Mouse (Mus musculus) lung, embryonic 14.5 days (tissue): Measurements from ENCODE around the gene Cbln3. TPM values are rescaled to one million over a fixed set of nuclear protein-coding genes. Genes with fewer than 3 reads are reported as not detected.

ENCODE experiments used
- ATAC-seq: fragments of 200-750 bp; cut with Nextera tagmentation; 2 replicates; pipeline ENCODE4 v1.8.0; 2017; ENCODE audit warnings: mild to moderate bottlenecking, moderate TSS enrichment, moderate library complexity; ENCODE audit not compliant: insufficient read depth
- DNase-seq: peaks from one replicate; pipeline ENCODE4 v3.0.0-alpha.2; 2015
- H3K27ac ChIP-seq: fragments of 300-500 bp; sonication (generic); 2 replicates; pipeline ENCODE4 v1.5.1; 2014; ENCODE audit warnings: low read depth, mild to moderate bottlenecking, moderate library complexity
- H3K27me3 ChIP-seq: fragments of 300-500 bp; sonication (generic); 2 replicates; pipeline ENCODE4 v1.6.1; 2014; ENCODE audit warnings: low read length, control low read depth; ENCODE audit not compliant: insufficient read depth
- H3K36me3 ChIP-seq: fragments of 300-500 bp; sonication (generic); 2 replicates; pipeline ENCODE4 v1.6.1; 2014; ENCODE audit warnings: control low read depth; ENCODE audit not compliant: insufficient read depth
- H3K4me1 ChIP-seq: fragments of 300-500 bp; sonication (generic); 2 replicates; pipeline ENCODE4 v1.6.1; 2014; ENCODE audit warnings: antibody characterized with exemption, control low read depth; ENCODE audit not compliant: insufficient read depth
- H3K4me2 ChIP-seq: fragments of 300-500 bp; sonication (generic); 2 replicates; pipeline ENCODE4 v1.6.1; 2014; ENCODE audit warnings: mild to moderate bottlenecking
- H3K4me3 ChIP-seq: fragments of 300-500 bp; sonication (generic); 2 replicates; pipeline ENCODE4 v1.5.1; 2014; ENCODE audit warnings: low read depth, low read length
- H3K9ac ChIP-seq: fragments of 300-500 bp; sonication (generic); 2 replicates; pipeline ENCODE4 v1.6.1; 2014
- H3K9me3 ChIP-seq: fragments of 300-500 bp; sonication (generic); 2 replicates; pipeline ENCODE4 v1.6.1; 2016; ENCODE audit warnings: low read depth, low read length, control low read depth
- CTCF ChIP-seq: IDR thresholded peaks from 2 replicates; pipeline ENCODE4 v1.5.1; 2016; ENCODE audit warnings: antibody characterized with exemption, low read depth
- WGBS: fragments of 180-500 bp; shearing (Covaris S2); extraction: QIAGEN DNeasy Blood & Tissue Kit; methylation state at CpG from one replicate; pipeline ENCODE4 v1.1.7; 2014; 5-methylcytosine and 5-hydroxymethylcytosine counted together
- polyA plus RNA-seq: library from polyadenylated mRNA; unstranded; fragments of >200 nt; fragmentation: Nextera tagmentation; extraction: Ambion mirVana; gene quantifications from 2 replicates; pipeline ENCODE4 v1.2.1, GENCODE M21; 2014

Cbln3 gene
- polyA plus RNA-seq, 1 experiment from 2014 or later, result 1.9 TPM

DNA sequence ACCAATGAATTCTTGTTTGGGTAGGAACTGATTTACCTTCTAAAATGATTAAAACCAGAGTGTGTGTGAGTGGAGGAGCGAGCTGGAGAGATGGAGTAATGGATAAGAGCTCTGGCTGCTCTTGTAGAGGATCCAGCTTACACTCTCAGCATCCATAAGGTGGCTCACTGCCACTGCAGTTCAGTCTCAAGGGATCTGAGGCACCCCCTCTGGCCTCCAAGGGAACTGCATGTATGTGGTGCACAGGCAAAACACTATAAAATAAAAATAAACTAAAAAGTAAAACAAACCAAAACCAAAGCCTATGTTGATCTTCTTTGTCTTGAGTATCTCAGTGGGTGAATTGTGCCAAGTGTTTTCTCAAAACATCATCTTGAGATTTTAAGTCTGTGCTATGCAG, 4.6 kb downstream of the Cbln3 start:
- no peak for ATAC-seq
- TF ChIP-seq CTCF, result peak; percentile 90
- Histone ChIP-seq H3K4me3 (no peak overlapping the region), H3K27ac (no peak overlapping the region), H3K4me2 (no peak overlapping the region), H3K9ac (no peak overlapping the region), H3K9me3 (no peaks in the 10 kb centered on the region), H3K36me3 (no peaks in the 10 kb centered on the region), H3K4me1 (peaks cover 17% of the 10 kb centered on the region), H3K27me3 (no peaks in the 10 kb centered on the region)
- 44% methylated on average over 1 of the region's 1 CpGs for WGBS
- peak; percentile 90 for DNase-seq

DNA sequence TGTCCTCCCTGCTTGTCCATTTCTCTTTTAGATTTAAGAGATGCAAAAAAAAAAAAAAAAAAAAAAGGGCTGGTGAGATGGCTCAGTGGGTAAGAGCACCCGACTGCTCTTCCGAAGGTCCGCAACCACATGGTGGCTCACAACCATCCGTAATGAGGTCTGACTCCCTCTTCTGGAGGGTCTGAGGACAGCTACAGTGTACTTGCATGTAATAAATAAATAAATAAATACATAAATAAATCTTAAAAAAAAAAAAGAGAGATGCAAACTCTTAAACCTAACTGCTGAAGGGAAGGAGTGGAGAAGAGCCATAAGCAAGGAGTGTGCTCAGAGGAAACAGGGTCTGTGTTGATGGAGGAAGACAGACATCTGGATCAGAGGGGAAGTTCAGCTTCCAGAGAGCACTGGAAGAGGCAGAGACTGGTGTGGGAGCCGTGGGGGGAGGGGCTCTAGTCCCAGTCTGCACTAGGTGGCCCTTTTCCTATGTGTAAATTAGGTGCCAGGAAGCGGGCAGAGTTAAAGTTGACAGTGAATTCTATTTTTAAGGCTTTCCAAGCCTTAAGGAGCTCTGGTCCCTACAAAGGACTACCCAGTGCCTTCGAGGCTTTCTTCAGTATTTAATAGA, 5.8 kb downstream of the Cbln3 start:
- peak; percentile 52 for DNase-seq
- H3K9me3 ChIP-seq, result no peaks in the 10 kb centered on the region
- H3K36me3 ChIP-seq, result peaks cover under 1% of the 10 kb centered on the region; the same call in 1 of the 2 replicates
- TF ChIP-seq CTCF, result peak; percentile 36; the same call in 1 of the 2 replicates
- WGBS, result 12% methylated on average over 7 of the region's 7 CpGs
- H3K4me1 ChIP-seq, result peaks cover 13% of the 10 kb centered on the region
- no peak overlapping the region for H3K27ac ChIP-seq
- H3K4me2 ChIP-seq, result peak overlapping the region; percentile 54
- no peak for ATAC-seq
- H3K27me3 ChIP-seq, result no peaks in the 10 kb centered on the region
- H3K9ac ChIP-seq, result no peak overlapping the region
- H3K4me3 ChIP-seq, result no peak overlapping the region

DNA sequence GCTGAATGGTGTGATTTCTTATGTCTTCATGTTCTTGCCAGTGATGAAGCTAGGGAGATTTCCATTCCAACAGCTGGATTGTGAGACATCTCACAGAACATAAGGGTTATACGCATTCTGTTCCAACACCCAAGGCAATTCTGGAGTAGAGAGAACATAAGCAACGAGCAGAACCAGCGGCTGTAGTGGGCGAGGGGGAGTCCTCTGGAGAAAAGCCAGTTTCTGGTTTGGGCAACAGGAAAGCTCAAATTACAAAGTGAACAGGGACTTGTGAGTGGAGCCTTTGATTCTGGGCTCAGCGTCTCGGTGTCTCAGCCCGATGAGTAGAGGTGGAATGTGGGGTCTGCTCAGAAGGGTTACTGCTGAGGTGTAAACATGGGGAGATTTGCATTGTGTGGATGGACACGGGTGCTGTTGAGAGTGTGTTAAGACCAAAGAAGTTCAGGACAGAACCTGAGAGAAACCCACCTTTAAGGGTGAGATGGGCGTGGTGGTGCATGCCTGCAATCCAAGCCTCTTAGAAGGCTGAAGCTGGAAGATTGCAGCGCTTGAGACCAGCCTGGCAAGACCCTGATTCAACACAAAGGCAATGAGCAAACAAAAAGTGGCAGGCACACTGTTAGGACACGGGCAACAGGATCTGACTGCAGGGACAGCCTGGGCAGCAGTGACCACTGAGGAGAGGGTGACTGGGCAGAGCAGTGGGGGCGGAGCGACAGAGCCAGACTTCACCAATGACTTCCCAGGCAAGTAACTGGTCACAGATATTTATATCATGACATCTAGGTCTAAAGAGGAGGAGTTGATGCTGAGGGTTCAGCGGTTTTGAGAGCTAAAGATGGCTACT, 6.5 kb downstream of the Cbln3 start:
- Histone ChIP-seq H3K9me3 (no peaks in the 10 kb centered on the region), H3K27ac (peak overlapping the region; percentile 73), H3K4me3 (peak overlapping the region; percentile 3; the same call in 1 of the 2 replicates), H3K4me2 (peak overlapping the region; percentile 54), H3K4me1 (peaks cover 18% of the 10 kb centered on the region; the same call in 1 of the 2 replicates), H3K36me3 (peaks cover 7% of the 10 kb centered on the region), H3K27me3 (no peaks in the 10 kb centered on the region), H3K9ac (peak overlapping the region; percentile 33)
- no peak for TF ChIP-seq CTCF
- ATAC-seq, result peak; percentile 57; the same call in 1 of the 2 replicates
- DNase-seq, result peak; percentile 84
- 3% methylated on average over 14 of the region's 14 CpGs for WGBS

DNA sequence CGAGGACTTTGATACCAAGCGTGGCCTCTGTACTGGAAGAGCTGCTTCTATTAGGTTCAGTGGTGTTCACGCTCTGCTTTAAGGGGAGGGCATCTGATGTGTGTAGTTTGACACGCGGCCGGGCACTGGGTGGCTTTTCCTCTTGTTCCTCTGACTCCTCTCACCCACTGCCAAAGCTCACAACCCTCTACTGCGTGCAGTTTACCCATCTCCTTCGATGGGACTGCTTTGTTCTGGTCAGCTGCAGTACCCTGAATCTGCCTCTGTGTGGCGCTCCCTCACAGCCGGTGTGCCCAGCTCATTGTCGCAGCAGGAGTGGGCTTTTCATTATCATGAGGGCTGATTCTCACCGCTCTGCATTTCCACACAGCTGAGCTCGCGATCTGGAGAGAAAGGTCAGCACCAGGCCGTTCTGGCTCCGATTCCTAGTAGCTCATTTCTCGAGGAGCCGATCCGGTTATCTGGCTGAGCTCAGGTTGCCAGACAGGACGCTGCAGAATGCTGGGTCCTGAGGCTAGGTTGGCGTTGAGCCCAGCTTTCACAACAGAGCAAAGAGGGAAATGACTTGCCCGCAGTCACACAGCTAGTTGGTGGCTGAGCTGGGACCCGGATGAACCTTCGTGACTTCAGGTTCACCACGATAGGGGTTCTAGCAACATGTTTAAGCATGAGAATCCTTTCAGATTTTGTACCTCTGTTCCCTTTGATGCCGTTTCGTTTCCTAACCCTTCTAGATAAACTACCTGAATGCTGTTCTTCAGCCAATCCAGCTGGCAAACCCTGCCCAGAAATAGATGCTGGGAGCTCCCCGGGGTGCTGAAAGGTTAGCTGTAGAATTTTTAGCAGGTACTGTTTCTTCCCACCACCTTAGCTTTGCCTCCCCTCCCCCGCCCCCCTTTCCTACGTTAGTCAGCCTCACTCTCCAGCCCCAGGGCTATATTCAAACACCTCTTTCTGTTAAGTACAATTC, 10.2 kb downstream of the Cbln3 start:
- Histone ChIP-seq H3K27me3 (no peaks in the 10 kb centered on the region), H3K4me1 (peaks cover 18% of the 10 kb centered on the region; the same call in 1 of the 2 replicates), H3K4me2 (peak overlapping the region; percentile 49), H3K9ac (peak overlapping the region; percentile 11; the same call in 1 of the 2 replicates), H3K27ac (peak overlapping the region; percentile 12; the same call in 1 of the 2 replicates), H3K9me3 (no peaks in the 10 kb centered on the region), H3K4me3 (peak overlapping the region; percentile 19; the same call in 1 of the 2 replicates), H3K36me3 (peaks cover 42% of the 10 kb centered on the region)
- ATAC-seq (peak; percentile 41), DNase-seq (peak; percentile 88)
- WGBS, result 10% methylated on average over 30 of the region's 30 CpGs
- TF ChIP-seq CTCF, result peak; percentile 95

DNA sequence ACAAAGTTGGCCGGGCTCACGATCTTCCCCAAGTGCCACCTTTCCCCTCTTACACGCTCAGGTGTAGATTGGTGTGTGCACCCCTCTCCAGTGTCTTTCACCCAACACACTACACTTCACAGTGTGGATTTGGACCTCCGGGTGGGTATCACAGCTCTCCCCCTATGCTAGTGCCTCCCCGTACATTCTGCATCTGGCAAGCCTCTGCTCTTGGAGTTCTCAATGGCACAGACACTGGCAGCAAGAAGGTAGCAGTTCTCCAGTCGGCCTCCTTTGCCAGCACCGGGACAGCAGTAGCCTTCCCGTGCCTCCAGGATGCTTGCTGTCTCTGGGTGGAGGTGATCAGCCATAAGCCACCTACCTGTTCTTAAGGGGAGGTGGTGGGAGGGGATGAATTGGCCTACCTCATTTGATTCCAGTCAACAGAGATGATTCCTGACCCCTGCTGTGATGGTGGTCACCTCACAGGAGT, 10.9 kb downstream of the Cbln3 start:
- H3K27me3 ChIP-seq, result no peaks in the 10 kb centered on the region
- 81% methylated on average over 8 of the region's 8 CpGs for WGBS
- peak overlapping the region; percentile 49 for H3K4me2 ChIP-seq
- peaks cover 18% of the 10 kb centered on the region; the same call in 1 of the 2 replicates for H3K4me1 ChIP-seq
- no peak overlapping the region for H3K27ac ChIP-seq
- ATAC-seq (no peak), DNase-seq (no peak)
- H3K9ac ChIP-seq, result no peak overlapping the region; the same call in 1 of the 2 replicates
- H3K4me3 ChIP-seq, result 0 out of 2 replicates have a peak overlapping the region, but pooled peaks have one; percentile 19
- H3K36me3 ChIP-seq, result peaks cover 50% of the 10 kb centered on the region
- no peaks in the 10 kb centered on the region for H3K9me3 ChIP-seq
- TF ChIP-seq CTCF, result no peak

DNA sequence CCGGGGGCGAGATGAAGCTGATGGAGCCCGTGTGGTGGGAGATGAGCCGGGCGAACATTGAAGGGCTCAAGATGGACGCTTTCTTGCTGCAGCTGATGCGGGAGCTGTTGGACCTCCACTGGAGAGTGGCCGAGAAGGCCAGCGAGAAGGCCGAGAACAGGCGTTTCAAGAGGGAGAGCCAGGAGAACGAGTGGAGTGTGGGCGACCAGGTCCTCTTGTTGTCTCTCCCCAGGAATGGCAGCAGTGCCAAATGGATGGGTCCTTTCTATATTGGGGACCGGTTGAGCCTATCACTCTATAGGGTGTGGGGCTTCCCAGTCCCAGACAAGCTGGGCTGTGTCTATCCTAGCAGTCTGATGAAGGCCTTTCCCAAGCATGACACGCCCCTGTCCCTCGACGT, 11.6 kb downstream of the Cbln3 start:
- no peaks in the 10 kb centered on the region for H3K9me3 ChIP-seq
- ATAC-seq (no peak), DNase-seq (no peak)
- no peak overlapping the region for H3K4me2 ChIP-seq
- WGBS, result 79% methylated on average over 17 of the region's 17 CpGs
- H3K27ac ChIP-seq, result no peak overlapping the region
- H3K9ac ChIP-seq, result no peak overlapping the region
- TF ChIP-seq CTCF, result no peak
- H3K4me3 ChIP-seq, result no peak overlapping the region
- H3K27me3 ChIP-seq, result no peaks in the 10 kb centered on the region
- peaks cover 57% of the 10 kb centered on the region for H3K36me3 ChIP-seq
- H3K4me1 ChIP-seq, result peaks cover 12% of the 10 kb centered on the region; the same call in 1 of the 2 replicates
